Mouse (Mus musculus) ES-E14 (cell line): ENCODE measurements at regions not wholly inside any gene's neighbourhood (a gene's known extent, or its start where the extent isn't known, plus 50 kb on each side); places are given as distances from the start of the nearest gene placed in this dataset.

Source experiments
- MAFK ChIP-seq: IDR thresholded peaks from 2 replicates; pipeline ENCODE4 v1.6.1; 2014; ENCODE audit warnings: mild to moderate bottlenecking, low read depth, low read length, inconsistent platforms; ENCODE audit not compliant: insufficient read depth
- ZNF384 ChIP-seq: IDR thresholded peaks from 2 replicates; pipeline ENCODE4 v1.6.1; 2012; ENCODE audit warnings: low read depth, low read length, inconsistent platforms

- TF ChIP-seq MAFK (no peak), ZNF384 (no peak)
Measured at GRCm38 (mm10) chr14:55406146-55406545, 72.4 kb upstream of the Dhrs4 start.
